Mouse (Mus musculus) CD4-positive helper T cell, adult 2 months (primary cell): ENCODE measurements around the gene Ago1.

Source experiments
- DNase-seq: peaks from one replicate; pipeline ENCODE4 v3.0.0-alpha.2; 2012; ENCODE audit warnings: low read depth, missing footprints, low spot score

Ago1 gene

DNA sequence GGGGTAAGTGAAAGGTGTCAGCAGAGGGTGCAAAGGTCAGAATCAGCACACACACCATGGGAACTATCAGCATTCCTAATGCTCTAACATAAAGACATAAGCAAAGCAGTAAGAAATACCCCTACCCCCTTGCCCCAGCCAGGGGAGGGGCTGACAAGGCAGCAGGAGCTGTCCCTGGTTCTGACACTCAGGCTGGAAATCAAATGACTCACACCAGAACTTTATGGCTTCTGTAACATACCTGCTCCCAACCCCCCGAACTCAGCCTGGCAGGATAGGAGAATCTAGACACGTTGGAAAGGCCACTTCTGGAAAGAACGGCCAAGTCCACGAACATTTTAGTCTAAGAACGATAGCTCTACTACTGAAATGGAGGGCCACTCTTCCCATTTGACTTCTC is 4.6 kb upstream of the Ago1 start:
- DNase-seq, result no peak

DNA sequence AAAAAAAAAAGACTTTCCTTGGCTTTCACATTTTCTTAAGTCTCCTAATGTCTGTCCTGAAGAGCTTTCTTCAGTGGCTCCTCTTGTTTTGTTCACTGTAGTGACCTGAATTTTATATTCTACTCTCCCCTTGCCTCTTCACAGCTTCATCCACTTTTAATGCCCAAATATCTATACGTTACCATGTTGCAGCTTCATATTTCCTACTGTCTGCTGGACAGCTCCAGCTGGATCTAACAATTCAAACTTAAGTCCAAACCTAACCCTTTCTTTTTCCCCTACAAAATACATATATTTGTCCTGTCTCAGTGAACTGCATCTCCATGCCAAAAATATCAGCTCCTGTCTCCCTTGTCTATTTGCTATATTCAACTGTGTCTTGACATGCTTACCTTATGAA is 951 bp upstream of the Ago1 start:
- DNase-seq, result no peak

DNA sequence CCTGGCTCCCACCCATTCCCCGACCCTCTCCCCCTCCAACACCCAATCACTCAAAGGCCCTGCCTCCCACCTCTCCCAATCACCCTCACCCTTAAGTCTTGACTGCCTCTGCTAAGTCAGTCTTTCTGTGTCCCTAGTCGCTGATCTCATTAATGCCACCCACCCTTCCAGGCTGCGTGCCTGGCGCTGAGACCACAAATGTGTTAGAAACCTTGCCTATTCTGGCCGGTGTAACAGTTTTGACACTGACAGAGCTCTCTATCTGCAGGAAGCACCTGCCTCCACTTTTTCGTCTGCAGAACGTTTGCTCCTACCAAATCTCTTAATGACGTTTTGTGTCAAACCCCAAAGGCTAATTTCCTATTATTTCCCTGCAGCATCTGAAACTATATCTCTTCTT is 542 bp upstream of the Ago1 start:
- DNase-seq, result no peak

DNA sequence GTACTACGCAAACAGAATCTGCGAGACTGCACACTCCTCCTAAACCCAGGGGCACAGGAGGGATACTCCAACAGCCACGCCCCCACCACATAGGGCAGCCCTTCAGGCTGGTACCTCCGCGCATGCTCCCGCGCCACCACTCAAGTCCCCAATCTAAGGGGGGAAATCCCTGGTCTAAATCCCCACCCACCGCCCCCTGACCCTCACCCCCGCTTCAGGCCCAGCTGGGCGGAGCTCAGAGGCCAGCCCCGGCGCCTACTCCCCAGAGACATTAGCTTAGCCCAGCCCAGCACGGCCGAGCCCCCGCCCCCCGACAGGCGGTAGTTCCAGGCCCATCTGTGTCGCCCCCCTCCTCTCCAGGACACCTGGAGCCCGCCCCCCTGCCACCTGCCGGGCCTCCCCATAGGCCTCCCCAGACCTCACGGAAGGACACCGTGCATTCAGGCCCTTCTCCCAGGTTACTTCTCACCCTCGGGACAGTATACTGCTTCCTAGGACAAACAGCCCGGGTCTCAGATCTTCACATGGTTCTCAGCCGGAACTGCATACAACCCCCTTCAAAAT is 580 bp downstream of the Ago1 start:
- peak; percentile 86 for DNase-seq

DNA sequence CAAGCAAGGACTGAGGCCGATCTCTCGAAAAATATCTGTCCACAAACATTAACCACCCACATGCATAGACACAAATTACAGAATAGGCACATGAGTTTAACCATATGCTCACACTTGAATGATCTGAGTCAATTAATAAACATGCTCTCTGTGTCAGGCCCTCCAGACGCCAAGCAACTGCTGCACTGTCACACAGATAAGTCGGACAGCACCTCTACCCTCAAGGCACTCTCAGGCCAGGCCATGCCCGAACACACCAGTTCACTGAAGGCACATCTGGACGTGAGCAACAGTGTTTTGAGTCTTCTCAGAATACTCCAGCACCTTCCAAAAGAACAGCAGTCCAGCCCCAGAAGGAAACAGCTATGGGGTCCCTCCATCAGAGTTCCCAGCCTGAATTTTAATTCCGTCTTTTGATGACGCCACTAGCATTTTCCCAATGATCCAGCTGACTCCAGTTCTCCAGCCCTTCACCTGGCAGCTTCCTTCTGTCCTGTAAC is 2.1 kb downstream of the Ago1 start:
- no peak for DNase-seq

DNA sequence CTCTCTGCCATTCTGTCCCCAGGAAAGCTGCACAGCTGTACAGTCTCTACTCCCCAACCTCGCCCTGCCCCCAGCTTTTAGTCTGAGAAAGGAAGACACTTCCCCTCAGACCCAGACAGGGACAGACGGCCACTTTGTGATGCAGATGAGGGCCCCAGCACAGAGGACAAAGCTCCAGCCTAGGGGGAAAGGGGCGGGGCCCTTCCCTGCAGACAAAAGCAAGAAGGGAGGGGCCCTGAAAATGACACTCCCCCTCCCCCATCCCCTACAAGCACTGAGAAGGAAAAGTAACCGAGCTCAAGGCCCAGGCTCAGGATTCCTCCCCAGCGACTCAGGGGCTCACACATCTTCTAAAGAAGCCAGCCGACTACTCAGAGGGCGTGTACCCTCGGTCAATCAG is 2.5 kb downstream of the Ago1 start:
- DNase-seq, result peak; percentile 25

DNA sequence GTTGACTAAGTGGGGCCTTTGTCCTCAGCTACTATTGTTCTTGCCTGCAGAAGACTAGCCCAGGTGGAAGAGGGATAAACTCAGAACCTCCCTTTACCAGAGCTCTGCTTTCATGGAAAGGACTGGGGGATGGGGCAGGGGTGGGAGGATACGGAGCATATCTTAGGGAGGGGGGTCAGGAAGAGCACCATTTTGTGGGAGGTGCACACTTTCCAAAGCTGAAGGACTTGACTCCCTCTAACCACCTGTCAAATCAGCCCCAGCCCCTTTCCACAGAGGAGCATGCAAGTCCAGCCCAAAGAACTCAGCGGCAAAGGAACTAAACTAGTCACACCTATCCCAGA is 3.5 kb downstream of the Ago1 start:
- DNase-seq, result no peak

DNA sequence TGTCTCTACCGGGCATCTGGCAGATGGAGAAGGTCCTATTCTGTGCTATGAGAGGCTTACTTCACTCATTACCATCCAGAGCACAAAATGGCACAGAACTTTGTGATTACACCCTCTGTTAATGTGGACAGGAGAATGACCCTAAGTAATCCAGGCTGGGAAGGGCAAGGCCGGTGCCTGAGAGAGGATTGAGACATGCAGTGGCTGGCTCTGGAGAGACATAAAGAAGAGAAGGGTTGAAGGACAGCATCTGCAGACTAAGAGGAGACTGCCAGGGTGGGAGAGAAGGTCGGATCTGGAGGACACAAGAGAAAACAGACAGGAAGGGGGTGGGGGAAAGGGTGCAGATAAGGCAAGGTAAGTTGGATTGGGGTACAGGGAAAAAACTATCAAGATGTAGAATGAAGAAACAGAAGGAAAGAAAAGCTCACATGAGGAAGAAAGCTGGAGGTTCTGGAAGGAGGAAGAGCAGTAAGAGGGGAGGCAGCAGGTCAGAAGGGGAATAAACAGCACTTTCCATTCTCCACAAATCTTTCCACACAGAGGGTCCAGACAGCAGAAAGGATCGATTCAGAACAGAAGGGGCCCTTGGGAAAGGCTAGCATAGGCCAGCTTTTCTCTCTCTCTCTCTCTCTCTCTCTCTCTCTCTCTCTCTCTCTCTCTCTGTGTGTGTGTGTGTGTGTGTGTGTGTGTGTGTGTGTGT is 4.0 kb downstream of the Ago1 start:
- no peak for DNase-seq

DNA sequence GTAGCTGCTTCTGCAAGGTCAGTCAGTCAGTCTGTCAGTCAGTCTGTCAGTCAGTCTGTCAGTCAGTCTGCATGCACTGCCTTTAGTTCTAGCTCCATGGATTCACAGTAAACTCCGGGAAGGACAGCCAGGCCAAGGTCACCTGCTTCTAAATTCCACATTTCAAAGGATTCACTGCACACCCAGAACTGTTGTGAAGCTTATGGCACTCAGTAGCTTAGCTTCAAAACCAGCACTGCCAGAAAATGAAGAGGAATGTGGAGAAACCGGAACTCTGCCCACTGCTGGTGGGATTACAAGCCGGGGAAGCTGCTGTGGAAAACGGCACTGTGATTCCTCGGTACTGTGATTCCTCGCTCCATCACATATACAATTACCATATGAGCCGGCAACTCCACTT is 12.9 kb downstream of the Ago1 start:
- no peak for DNase-seq

DNA sequence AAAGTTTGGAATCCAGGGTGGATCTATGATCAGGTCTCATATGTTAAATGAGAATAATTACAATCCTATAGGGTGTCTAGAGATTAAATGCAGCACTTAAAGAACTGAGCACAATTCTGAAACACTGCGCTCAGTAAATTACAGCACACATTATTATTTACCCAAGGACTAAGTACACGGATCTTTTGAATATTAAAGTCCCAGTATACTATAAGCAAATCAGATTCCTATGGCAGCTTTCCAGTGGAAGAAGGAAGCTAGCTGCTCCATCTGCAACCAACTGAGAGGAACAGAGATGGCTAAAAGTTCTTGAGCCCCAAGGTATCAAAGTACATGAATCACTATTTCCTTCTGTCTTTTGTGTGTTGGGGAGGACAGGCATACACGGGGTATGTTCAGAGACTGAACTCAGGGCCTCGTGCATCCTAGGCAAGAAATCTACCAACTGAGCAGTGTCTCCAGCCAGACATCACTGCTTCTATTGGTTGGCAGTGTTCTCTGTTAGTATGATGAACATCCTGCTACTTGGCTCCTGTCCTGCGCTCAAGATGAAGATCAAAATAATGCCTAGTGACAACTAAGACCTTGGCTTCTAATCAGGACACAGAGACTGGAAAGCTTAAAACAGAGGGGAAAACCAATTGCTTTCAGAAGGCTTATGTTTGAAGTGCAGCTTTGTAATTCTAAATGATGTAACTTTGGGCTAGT is 13.7 kb downstream of the Ago1 start:
- DNase-seq, result no peak

DNA sequence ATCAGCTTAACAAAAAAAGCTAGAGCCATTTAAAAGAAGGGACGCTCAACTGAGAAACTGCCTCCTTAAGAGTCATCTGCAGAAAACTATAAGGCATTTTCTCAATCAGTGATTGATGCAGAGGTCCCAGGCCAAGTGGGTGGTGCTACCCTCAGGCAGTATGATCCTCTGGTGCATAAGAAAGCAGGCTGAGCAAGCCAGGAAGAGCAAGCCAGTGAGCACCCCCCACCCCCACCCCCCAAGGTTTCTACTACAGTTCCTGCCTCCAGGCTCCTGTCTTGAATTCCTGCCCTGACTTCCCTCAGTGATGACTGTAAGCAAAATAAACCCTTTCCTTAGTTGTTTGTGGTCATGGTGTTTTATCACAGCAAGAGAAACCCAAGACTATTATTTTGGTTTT is 18.1 kb downstream of the Ago1 start:
- DNase-seq, result no peak

DNA sequence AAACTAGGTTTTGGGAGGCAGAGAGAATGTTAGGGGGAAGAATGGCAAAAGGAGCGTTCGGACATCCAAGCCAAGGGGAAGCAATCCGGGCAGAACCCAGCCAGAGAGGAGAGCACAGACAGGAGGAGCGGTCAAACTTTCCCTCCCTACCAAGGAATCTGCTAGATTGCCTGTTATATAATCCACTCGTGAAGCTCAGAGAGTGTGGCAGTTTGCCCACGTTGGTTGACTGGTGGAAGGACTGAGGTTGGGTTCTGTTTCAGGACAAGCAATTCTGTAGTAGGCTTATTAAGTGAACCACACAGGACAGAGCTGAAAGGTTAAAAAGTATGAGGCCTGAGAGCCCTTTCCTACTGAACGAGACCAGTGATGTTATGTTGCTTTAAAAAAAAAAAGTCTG is 21.3 kb downstream of the Ago1 start:
- DNase-seq, result no peak

DNA sequence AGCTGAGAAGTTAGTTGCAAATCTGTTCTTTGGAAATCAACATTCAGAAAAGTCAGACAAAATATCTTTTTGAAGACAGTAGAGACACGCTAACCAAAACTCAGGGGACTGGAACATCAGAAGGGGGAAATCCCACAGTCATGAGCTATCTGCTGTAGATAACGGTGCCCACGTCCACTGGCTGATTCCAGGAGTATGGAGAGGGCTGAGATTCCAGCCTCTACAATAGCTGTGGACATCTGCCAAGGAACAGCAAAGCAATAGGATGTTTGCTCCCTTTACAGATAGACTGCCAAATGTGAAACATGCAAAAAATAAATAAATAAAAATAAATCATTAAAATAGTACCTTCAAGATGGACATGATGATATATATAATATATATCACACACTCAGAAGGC is 23.9 kb downstream of the Ago1 start:
- DNase-seq, result no peak

DNA sequence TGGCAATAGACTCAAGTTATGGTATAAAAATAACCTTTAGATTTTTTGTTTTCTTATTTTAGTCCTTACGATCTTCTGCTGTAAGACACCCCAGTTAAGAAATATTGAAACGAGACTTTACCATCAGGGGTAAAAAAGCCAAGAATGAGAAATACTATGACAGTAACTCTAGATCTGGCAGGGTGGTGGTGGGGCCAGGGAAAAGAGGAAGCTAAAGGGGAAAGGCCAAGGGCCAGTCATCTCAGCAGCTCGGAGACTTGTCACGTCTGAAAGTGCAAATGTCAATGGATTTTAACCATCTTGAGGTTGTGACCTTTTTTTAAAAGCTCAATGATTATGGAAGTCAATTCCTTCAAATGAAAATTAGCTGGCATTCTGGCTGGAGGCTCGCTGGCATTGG is 30.1 kb downstream of the Ago1 start:
- DNase-seq, result no peak

DNA sequence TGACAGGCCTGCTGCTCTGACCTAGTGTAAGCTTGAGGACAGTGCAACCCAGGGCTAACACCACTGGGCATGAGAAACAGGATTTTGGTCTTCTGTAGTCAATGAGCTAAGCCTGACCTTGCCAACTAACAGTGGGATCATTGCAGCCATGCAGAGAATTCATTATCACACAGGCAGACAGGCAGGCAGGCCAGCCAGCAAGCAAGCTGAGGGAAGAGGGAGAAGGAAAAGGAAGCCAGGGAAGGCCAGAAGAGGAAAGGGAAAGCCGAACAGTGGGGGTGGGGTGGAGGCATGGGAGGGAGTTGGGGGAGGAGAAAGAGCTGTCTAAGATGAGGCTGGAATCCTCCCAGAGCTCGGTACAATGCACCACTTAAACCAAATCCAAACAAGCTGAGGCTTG is 32.1 kb downstream of the Ago1 start:
- no peak for DNase-seq

DNA sequence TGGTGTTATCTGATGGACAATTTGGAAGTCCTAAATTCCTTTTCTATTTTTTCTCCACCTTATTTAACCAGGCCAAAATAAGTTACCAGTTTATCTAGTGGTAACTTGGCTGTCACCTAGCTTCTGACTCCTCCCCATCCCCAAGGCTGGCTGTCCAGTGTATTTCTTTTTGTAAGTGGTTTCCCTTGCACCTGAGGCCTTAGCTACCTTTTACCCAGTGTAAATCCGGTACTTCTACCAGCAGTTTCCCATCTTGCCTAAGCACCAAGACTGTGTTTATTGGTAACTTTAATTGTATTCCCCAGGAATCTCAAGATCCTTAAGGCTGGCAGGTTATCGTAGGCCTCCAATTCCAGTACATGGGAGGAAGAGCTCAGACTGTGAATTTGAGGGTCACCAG is 34.3 kb downstream of the Ago1 start:
- DNase-seq, result no peak

DNA sequence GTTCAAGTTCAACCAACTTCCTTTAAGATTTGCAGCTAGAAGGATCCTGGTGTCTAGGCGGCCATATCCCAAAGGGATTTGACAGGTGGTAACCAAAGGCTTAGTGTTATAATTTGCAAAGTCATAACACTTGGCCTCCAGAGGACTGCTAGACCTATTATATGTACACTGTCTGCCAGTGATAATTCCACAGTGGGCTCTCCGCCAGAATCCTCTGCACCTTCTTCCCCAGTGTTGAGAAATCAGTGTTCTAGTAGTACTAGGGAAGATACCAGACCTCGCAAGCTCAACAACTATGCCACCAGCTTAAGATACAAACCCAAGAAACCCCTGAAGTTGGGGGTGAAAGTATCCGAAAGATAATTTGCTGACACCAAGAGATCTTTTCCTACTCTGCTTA is 35.2 kb downstream of the Ago1 start:
- DNase-seq, result no peak

DNA sequence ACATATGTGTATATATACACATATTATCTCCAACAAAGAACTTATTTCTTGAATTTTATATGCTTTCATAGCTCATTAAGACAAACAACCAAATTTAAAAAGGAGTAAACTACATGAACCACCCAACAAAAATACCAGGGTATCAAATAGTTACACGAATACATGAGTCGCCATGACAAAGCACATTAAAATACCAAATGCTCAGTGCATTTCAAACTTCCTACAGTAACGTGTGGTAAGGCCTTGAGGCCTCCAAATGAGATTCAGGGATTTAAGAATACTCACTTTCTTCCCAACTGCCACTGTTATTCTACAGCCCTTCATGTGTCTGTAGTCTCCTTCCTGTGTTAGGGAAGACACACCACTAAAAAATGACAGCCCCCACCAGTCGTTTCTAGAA is 36.6 kb downstream of the Ago1 start:
- no peak for DNase-seq

DNA sequence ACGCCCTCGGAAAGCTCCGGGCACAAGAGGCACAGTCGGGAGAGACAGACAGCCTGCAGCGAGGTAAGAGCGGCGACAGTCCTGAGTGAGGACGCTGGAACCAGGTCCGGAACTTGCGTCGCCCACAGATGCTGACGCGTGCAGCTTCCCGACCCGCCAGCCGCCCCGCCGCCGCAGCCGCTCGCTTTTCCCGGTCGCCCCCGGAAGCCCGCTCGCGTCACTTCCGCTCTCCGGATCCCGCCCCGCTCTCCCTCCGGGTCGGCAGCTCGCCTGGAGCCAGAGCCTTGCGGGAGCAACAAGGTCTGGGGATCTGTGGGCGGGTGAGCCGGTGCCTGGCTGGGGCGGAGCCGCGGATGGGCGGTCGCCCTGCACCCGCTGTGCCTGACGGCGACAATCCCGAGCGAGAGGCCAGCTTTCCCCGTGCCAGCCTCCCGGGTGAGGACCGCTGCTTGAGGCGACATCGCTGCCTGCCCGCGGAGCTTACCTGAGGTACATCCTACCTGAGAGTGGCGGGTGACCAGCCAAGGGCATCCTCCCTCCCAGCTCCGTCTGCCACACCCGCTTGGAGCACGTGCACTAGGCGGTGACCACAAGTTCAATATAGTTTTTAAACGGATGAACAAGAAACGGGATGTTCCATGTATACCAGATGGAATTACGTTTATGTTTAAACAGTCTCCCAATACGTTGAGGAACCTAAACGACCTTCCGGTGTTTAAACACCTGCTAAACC is 38.9 kb downstream of the Ago1 start, which contains the start of gene Ago3:
Gene Ago3, minus strand, starts transcription at position 210 of the 733 bp plus-strand sequence.
- peak; percentile 93 for DNase-seq

DNA sequence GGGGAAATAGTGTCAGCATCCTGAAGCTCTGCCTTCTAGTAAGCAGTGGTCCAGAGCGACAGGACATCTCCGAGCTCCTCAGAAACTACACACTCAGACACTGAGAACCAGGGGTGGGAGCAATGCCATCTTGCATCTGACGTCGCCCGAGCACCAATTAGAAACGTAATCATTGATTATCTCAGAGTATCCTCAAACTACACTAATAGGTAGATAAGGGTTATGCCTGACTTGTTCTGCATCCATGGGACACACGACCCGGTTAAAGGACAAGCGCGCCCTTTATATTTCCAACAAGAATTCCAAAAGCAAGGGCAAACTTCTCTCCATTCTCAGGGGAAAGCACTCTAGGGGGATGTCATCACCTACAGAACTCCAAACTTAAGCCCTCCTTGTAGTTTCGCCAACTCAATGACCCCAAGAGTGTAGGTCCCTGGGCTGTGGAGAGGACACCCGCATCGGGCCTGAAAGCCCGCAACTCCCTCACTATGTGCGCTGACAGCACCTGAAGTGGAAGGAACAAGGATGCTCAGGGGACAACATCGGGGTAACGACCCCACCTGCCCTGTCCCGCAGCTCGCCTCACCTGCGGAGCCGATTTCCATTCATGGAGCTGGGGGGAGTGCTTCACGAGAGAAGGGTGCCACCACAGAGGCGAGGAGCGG is 39.6 kb downstream of the Ago1 start:
- peak; percentile 12 for DNase-seq

DNA sequence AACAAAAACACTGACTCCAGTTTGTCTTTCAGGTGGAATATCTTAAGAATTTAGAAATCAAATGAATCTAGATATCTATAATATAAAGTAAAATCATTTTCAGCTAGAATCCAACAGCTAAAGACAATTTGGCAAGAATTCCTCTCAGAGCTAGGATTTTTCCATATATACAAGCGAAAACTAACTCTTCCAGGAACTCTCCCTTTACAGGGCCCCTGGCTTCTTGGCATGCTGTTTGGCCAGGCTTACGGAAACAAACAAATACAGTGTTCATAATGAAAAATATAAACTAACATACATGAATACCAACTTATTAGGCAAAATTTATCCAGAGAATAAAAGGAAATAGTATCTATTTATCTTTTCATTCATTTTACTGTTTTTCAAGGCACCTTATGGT is 44.5 kb downstream of the Ago1 start:
- no peak for DNase-seq

DNA sequence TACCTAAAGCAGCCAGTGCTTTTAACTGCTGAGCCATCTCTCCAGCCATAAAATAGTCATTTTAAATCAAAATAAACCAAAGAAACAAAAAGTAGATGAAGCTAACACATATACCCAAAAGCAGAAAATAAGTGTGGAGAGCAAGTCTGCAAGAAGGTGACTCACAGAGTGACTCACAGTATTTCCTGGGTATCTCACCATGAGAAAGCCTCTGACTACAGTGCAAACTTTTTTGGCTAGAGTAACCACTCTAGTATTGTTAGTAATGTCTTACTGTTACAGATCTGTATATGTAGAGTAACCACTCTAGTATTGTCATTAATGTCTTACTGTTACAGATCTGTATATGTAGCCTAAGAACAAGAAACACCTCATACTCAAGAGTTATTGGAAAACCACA is 52.7 kb downstream of the Ago1 start:
- DNase-seq, result no peak
